Mouse (Mus musculus) embryonic facial prominence, embryonic 15.5 days (tissue): ENCODE data around the gene Krt28. TPM values are rescaled to one million over a fixed set of nuclear protein-coding genes. Genes with fewer than 3 reads are reported as not detected.

Experiments
- polyA plus RNA-seq: library from polyadenylated mRNA; unstranded; fragments of >200 nt; fragmentation: Nextera tagmentation; extraction: Ambion mirVana; gene quantifications from 2 replicates; pipeline ENCODE4 v1.2.1, GENCODE M21; 2015

Krt28 gene
- polyA plus RNA-seq, 1 experiment from 2014 or later = 19.5 TPM

Other genes with a start within 250 kb of the Krt28 start
- 0.57 and 0.59 TPM in 2 replicates for gene Ccr7, start 219.8 kb downstream of the Krt28 start, polyA plus RNA-seq
- gene Smarce1, start 143.9 kb downstream of the Krt28 start, polyA plus RNA-seq = 228 and 240 TPM in 2 replicates
- gene Krt222, start 130.8 kb downstream of the Krt28 start, polyA plus RNA-seq = 0.71 and 0.79 TPM in 2 replicates
- 2.9 and 4.7 TPM in 2 replicates for gene Krt24, start 89.6 kb downstream of the Krt28 start, polyA plus RNA-seq
- 26.1 and 71.3 TPM in 2 replicates for gene Krt25, start 52.0 kb downstream of the Krt28 start, polyA plus RNA-seq
- 1.6 and 1.7 TPM in 2 replicates for gene Krt26, start 36.9 kb downstream of the Krt28 start, polyA plus RNA-seq
- 44.9 and 72.2 TPM in 2 replicates for gene Krt27, start 23.8 kb downstream of the Krt28 start, polyA plus RNA-seq
- 506 and 568 TPM in 2 replicates for gene Krt10, start 14.5 kb upstream of the Krt28 start, polyA plus RNA-seq
- 0.24 and 0.88 TPM in 2 replicates for gene Krt12, start 47.4 kb upstream of the Krt28 start, polyA plus RNA-seq
- gene Krt20, start 63.2 kb upstream of the Krt28 start, polyA plus RNA-seq = 0.55 and 0.58 TPM in 2 replicates
- gene Krt23, start 118.2 kb upstream of the Krt28 start, polyA plus RNA-seq = 37.0 and 46.2 TPM in 2 replicates
- 0.16 and 0.35 TPM in 2 replicates for gene Krt39, start 146.4 kb upstream of the Krt28 start, polyA plus RNA-seq
- 0.81 and 1.5 TPM in 2 replicates for gene Krt40, start 168.3 kb upstream of the Krt28 start, polyA plus RNA-seq
- 9.5 and 12.3 TPM in 2 replicates for gene Krtap3-3, start 176.0 kb upstream of the Krt28 start, polyA plus RNA-seq
- gene Krtap3-2, start 181.9 kb upstream of the Krt28 start, polyA plus RNA-seq = 2.8 and 2.9 TPM in 2 replicates
- 1.2 TPM in 1 of 2 replicates, not detected in the other for gene Gm11939, start 184.6 kb upstream of the Krt28 start, polyA plus RNA-seq
- gene Krtap3-1, start 191.7 kb upstream of the Krt28 start, polyA plus RNA-seq = 5.7 and 13.1 TPM in 2 replicates
- gene Krtap1-5, start 206.1 kb upstream of the Krt28 start, polyA plus RNA-seq = 3.7 and 5.9 TPM in 2 replicates
- 2.0 and 2.2 TPM in 2 replicates for gene Krtap1-4, start 208.8 kb upstream of the Krt28 start, polyA plus RNA-seq
- gene Krtap1-3, start 216.4 kb upstream of the Krt28 start, polyA plus RNA-seq = 1.5 and 2.0 TPM in 2 replicates
- 2.8 and 5.7 TPM in 2 replicates for gene Krtap9-3, start 223.2 kb upstream of the Krt28 start, polyA plus RNA-seq
- 4.5 and 7.3 TPM in 2 replicates for gene Gm11938, start 228.4 kb upstream of the Krt28 start, polyA plus RNA-seq
- 4.7 and 7.0 TPM in 2 replicates for gene Gm11937, start 235.3 kb upstream of the Krt28 start, polyA plus RNA-seq
- gene Krtap2-4, start 239.9 kb upstream of the Krt28 start, polyA plus RNA-seq = 2.0 and 4.2 TPM in 2 replicates
- 3.9 and 5.1 TPM in 2 replicates for gene Gm11562, start 245.5 kb upstream of the Krt28 start, polyA plus RNA-seq